ENCODE assay signal across 25 mouse cellular contexts in genomic region chr16:94637423-94637822, GRCm38 (mm10).
A peak's percentile ranks its signal among the peaks of the same experiment; 100 is the strongest.
DNase-seq lines count a peak whose midpoint lies in the region; ATAC-seq and TF ChIP-seq lines count a peak whose summit lies in the region.
"Had no signal": no experiment of that assay in that cellular context is flagged by ENCODE, and none has a peak within 500 bp of the region (broad histone marks: within the 10 kb centered on the region; RNA-seq: fewer than 3 reads in every experiment).

No protein-coding gene starts in this region.

- 0 out of 2 replicates have a peak overlapping the region, but pooled peaks have one; percentile 32 for H3K27ac ChIP-seq in forebrain, embryonic 12.5 days
- H3K27ac ChIP-seq in forebrain, embryonic 15.5 days (replicated peaks): no peak overlapping the region
- peak overlapping the region; percentile 32; the same call in 1 of the 2 replicates for H3K27ac ChIP-seq in hindbrain, embryonic 12.5 days
- no peak overlapping the region for H3K27ac ChIP-seq in hindbrain, postnatal 0 days
- H3K27ac ChIP-seq: embryonic facial prominence, embryonic 13.5 days; forebrain, embryonic 13.5 days; heart, adult 2 months; left cerebral cortex, adult 2 months; macrophage; stomach, embryonic 15.5 days had no signal

- H3K4me2 ChIP-seq in forebrain, embryonic 12.5 days: no peak overlapping the region
- no peak overlapping the region for H3K4me2 ChIP-seq in forebrain, embryonic 15.5 days (replicated peaks)
- no peak overlapping the region for H3K4me2 ChIP-seq in hindbrain, embryonic 12.5 days (replicated peaks)
- no peak overlapping the region for H3K4me2 ChIP-seq in hindbrain, postnatal 0 days (ENCODE audit: low read depth, low read length)
- H3K4me2 ChIP-seq: embryonic facial prominence, embryonic 13.5 days; forebrain, embryonic 13.5 days; stomach, embryonic 15.5 days had no signal

- TF ChIP-seq CTCF in hindbrain, postnatal 0 days (IDR thresholded peaks at IDR 0.05; ENCODE audit: low read depth): no peak

- H3K9me3 ChIP-seq in forebrain, embryonic 12.5 days: no peaks in the 10 kb centered on the region
- H3K9me3 ChIP-seq in forebrain, embryonic 15.5 days: no peaks in the 10 kb centered on the region
- no peaks in the 10 kb centered on the region for H3K9me3 ChIP-seq in hindbrain, embryonic 12.5 days (replicated peaks)
- H3K9me3 ChIP-seq in hindbrain, postnatal 0 days (ENCODE audit: low read length): no peaks in the 10 kb centered on the region
- H3K9me3 ChIP-seq: embryonic facial prominence, embryonic 13.5 days; forebrain, embryonic 13.5 days; stomach, embryonic 15.5 days had no signal

- H3K9ac ChIP-seq in forebrain, embryonic 12.5 days: no peak overlapping the region
- H3K9ac ChIP-seq in forebrain, embryonic 15.5 days (replicated peaks): no peak overlapping the region
- no peak overlapping the region for H3K9ac ChIP-seq in hindbrain, embryonic 12.5 days
- H3K9ac ChIP-seq in hindbrain, postnatal 0 days (replicated peaks; ENCODE audit: low read length): no peak overlapping the region
- H3K9ac ChIP-seq: embryonic facial prominence, embryonic 13.5 days; forebrain, embryonic 13.5 days; stomach, embryonic 15.5 days had no signal

- peaks cover 9% of the 10 kb centered on the region; the same call in 1 of the 2 replicates for H3K36me3 ChIP-seq in forebrain, embryonic 12.5 days (replicated peaks)
- H3K36me3 ChIP-seq in forebrain, embryonic 15.5 days: no peaks in the 10 kb centered on the region
- H3K36me3 ChIP-seq in hindbrain, embryonic 12.5 days: no peaks in the 10 kb centered on the region
- H3K36me3 ChIP-seq in hindbrain, postnatal 0 days (ENCODE audit: insufficient read depth, low read length): no peaks in the 10 kb centered on the region

- 72% methylated on average over 10 of the region's 10 CpGs for WGBS in forebrain, embryonic 12.5 days
- 68% methylated on average over 10 of the region's 10 CpGs for WGBS in forebrain, embryonic 15.5 days
- WGBS in hindbrain, embryonic 12.5 days: 87% methylated on average over 10 of the region's 10 CpGs
- 68% methylated on average over 10 of the region's 10 CpGs for WGBS in hindbrain, postnatal 0 days

- no peak for DNase-seq in hindbrain, postnatal 0 days (ENCODE audit: low spot score)
- DNase-seq in thymus, postnatal 0 days (ENCODE audit: low spot score): peak; percentile 20
- no peak for DNase-seq in thymus, postnatal 10 days (ENCODE audit: low spot score in 2 of 2)
- DNase-seq in thymus, postnatal 4 days: peak; percentile 37
- no peak for DNase-seq in liver
- DNase-seq: adrenal gland, postnatal 36 days; cerebellum, adult 11 months; cerebellum, adult 9-11 months; gastrocnemius, postnatal 14 days; heart, adult 2 months; heart, postnatal 14 days; kidney, adult 2 months; kidney, postnatal 10 days; right cerebral cortex, postnatal 4 days had no signal

- peaks cover 16% of the 10 kb centered on the region for H3K4me1 ChIP-seq in forebrain, embryonic 12.5 days
- H3K4me1 ChIP-seq in forebrain, embryonic 15.5 days: peaks cover 23% of the 10 kb centered on the region
- peaks cover 16% of the 10 kb centered on the region for H3K4me1 ChIP-seq in hindbrain, embryonic 12.5 days
- peaks cover 5% of the 10 kb centered on the region for H3K4me1 ChIP-seq in hindbrain, postnatal 0 days (ENCODE audit: insufficient read depth, low read length)

- no peak for ATAC-seq in forebrain, embryonic 12.5 days (ENCODE audit: low FRiP score)
- no peak for ATAC-seq in forebrain, embryonic 15.5 days (replicated peaks)
- ATAC-seq in hindbrain, embryonic 12.5 days (ENCODE audit: low FRiP score): no peak
- ATAC-seq in hindbrain, postnatal 0 days: no peak
- ATAC-seq: forebrain, embryonic 13.5 days; lung, postnatal 0 days; midbrain, embryonic 16.5 days had no signal

- no peak overlapping the region for H3K4me3 ChIP-seq in forebrain, embryonic 12.5 days (replicated peaks)
- H3K4me3 ChIP-seq in forebrain, embryonic 15.5 days: no peak overlapping the region
- H3K4me3 ChIP-seq in hindbrain, embryonic 12.5 days: no peak overlapping the region
- H3K4me3 ChIP-seq in hindbrain, postnatal 0 days (ENCODE audit: low read length): no peak overlapping the region
- H3K4me3 ChIP-seq: embryonic facial prominence, embryonic 13.5 days; erythroblast, embryonic 14.5 days; forebrain, embryonic 13.5 days; heart, adult 2 months; left cerebral cortex, adult 2 months; stomach, embryonic 15.5 days had no signal

- H3K27me3 ChIP-seq in forebrain, embryonic 12.5 days: no peaks in the 10 kb centered on the region
- H3K27me3 ChIP-seq in forebrain, embryonic 15.5 days: no peaks in the 10 kb centered on the region
- no peaks in the 10 kb centered on the region for H3K27me3 ChIP-seq in hindbrain, embryonic 12.5 days
- H3K27me3 ChIP-seq in hindbrain, postnatal 0 days (ENCODE audit: insufficient read depth, low read length): no peaks in the 10 kb centered on the region
- H3K27me3 ChIP-seq: embryonic facial prominence, embryonic 13.5 days; forebrain, embryonic 13.5 days; stomach, embryonic 15.5 days had no signal

Comparison
In these comparisons a context has a peak if more than half of its experiments do, and no peak if none do; other contexts are left out.
1. H3K27ac ChIP-seq: peak in forebrain, embryonic 12.5 days (single experiment) and hindbrain, embryonic 12.5 days (single experiment); none in forebrain, embryonic 15.5 days (single experiment) and hindbrain, postnatal 0 days (single experiment).
2. DNase-seq: peak in thymus, postnatal 0 days (single experiment) and thymus, postnatal 4 days (single experiment); none in hindbrain, postnatal 0 days (single experiment), thymus, postnatal 10 days (0 of 2) and liver (single experiment).